In genomic region chr12:86771823-86772427, GRCm38 (mm10) we compare ENCODE assay signal across 8 mouse cellular contexts. TPM values are rescaled to one million over a fixed set of nuclear protein-coding genes. Genes with fewer than 3 reads are reported as not detected.
DNase-seq lines count a peak whose midpoint lies in the region; ATAC-seq and TF ChIP-seq lines count a peak whose summit lies in the region.

No protein-coding gene starts in this region.

- 21% methylated on average over 12 of the region's 12 CpGs for WGBS in cerebellum, adult 2 months
- WGBS in hindbrain, embryonic 13.5 days, result 13% methylated on average over 12 of the region's 12 CpGs

- peak; percentile 61 for ATAC-seq in hindbrain, embryonic 13.5 days (ENCODE audit: low FRiP score)

- 0 out of 2 replicates have a peak overlapping the region, but pooled peaks have one; percentile 35 for H3K9ac ChIP-seq in hindbrain, embryonic 13.5 days

- no peak overlapping the region for H3K4me3 ChIP-seq in cerebellum, adult 2 months (replicated peaks; ENCODE audit: insufficient read depth, low read depth, low read length)
- H3K4me3 ChIP-seq in hindbrain, embryonic 13.5 days, result no peak overlapping the region

- no peaks in the 10 kb centered on the region for H3K36me3 ChIP-seq in hindbrain, embryonic 13.5 days

- H3K27ac ChIP-seq in cerebellum, adult 2 months (ENCODE audit: insufficient read depth, low read length), result no peak overlapping the region
- peak overlapping the region; percentile 81 for H3K27ac ChIP-seq in hindbrain, embryonic 13.5 days

- DNase-seq in MN1 (ENCODE audit: low spot score), result peak; percentile 93
- DNase-seq in cerebellum, adult 2 months, result peak; percentile 85 to 90
- peak; percentile 96 for DNase-seq in forelimb bud, embryonic 11.5 days (ENCODE audit: low read depth, low spot score)
- DNase-seq in layer of hippocampus, postnatal 14 days (ENCODE audit: low spot score in 2 of 2), result peak; percentile 91 to 96
- DNase-seq in lung, postnatal 14 days, result peak; percentile 98
- DNase-seq in retina, adult 2 months (ENCODE audit: low read depth, low spot score), result peak; percentile 82
- DNase-seq in thymus, postnatal 25 days, result peak; percentile 90

- H3K9me3 ChIP-seq in hindbrain, embryonic 13.5 days, result no peaks in the 10 kb centered on the region

- no peaks in the 10 kb centered on the region for H3K27me3 ChIP-seq in cerebellum, adult 2 months (ENCODE audit: control insufficient read depth, insufficient read depth, low read length)
- 0 out of 2 replicates have a peak, but pooled peaks cover 3% of the 10 kb centered on the region for H3K27me3 ChIP-seq in hindbrain, embryonic 13.5 days

- H3K4me1 ChIP-seq in cerebellum, adult 2 months (ENCODE audit: control insufficient read depth, insufficient read depth, low read length), result peaks cover 17% of the 10 kb centered on the region
- H3K4me1 ChIP-seq in hindbrain, embryonic 13.5 days (replicated peaks), result peaks cover 23% of the 10 kb centered on the region

- no peak for TF ChIP-seq POLR2A in cerebellum, adult 2 months (IDR thresholded peaks at IDR 0.05; ENCODE audit: borderline replicate concordance, insufficient read depth, low read length)

- H3K4me2 ChIP-seq in hindbrain, embryonic 13.5 days, result peak overlapping the region; percentile 29; the same call in 1 of the 2 replicates

- TF ChIP-seq CTCF in cerebellum, adult 2 months (IDR thresholded peaks at IDR 0.05; ENCODE audit: borderline replicate concordance, insufficient read depth, low read depth, low read length), result peak; percentile 89

RNA-seq across cellular contexts. Expression of gene Lrrc74a, which starts 37.8 kb away (rescaled TPM):
- not detected in 2 replicates for polyA plus RNA-seq in cerebellum, adult 2 months (2012; rRNA removed)
- not detected in 2 replicates for polyA plus RNA-seq in hindbrain, embryonic 13.5 days (2015; fragmentation: Nextera tagmentation; extraction: Ambion mirVana)
- not detected for total RNA-seq in layer of hippocampus, postnatal 14 days (2021)

RNA-seq across cellular contexts. Expression of gene Angel1, which starts 45.7 kb away (rescaled TPM):
- polyA plus RNA-seq in cerebellum, adult 2 months (2012; rRNA removed), result 23.6 and 23.9 TPM in 2 replicates
- polyA plus RNA-seq in hindbrain, embryonic 13.5 days (2015; fragmentation: Nextera tagmentation; extraction: Ambion mirVana), result 12.6 TPM in 2 replicates
- 1 to 10 TPM; 5.9 to 6.2 TPM for total RNA-seq in layer of hippocampus, postnatal 14 days (2021)
